Mouse (Mus musculus) liver, postnatal 0 days (tissue): Measurements from ENCODE around the gene Ptpn21.

Experiments used
- CTCF ChIP-seq: sonication (generic); IDR thresholded peaks from 2 replicates; pipeline ENCODE4 v1.5.1; 2016; ENCODE audit warnings: antibody characterized with exemption, low read depth
- EP300 ChIP-seq: IDR thresholded peaks from 2 replicates; pipeline ENCODE4 v1.6.1; 2016; ENCODE audit warnings: antibody characterized with exemption, low read depth, mild to moderate bottlenecking

- no peak for TF ChIP-seq CTCF
- no peak for TF ChIP-seq EP300
These were observed 20.4 kb upstream of the Ptpn21 start for GRCm38 (mm10) chr12:98757636-98758035.
